Mouse (Mus musculus) gastrocnemius, adult 8-10 months (tissue): ENCODE results near the gene Dtnb. TPM values are rescaled to one million over a fixed set of nuclear protein-coding genes. Genes with fewer than 3 reads are reported as not detected.
A peak's percentile ranks its signal among the peaks of the same experiment; 100 is the strongest.

Experiments used
- DNase-seq, 2 experiments: peaks; one replicate each; pipeline ENCODE4 v3.0.0; 2022; ENCODE audit warnings: low spot score in 2 of 2
- total RNA-seq, 4 experiments: library from RNA; stranded (reverse); gene quantifications; 2 replicates each; pipeline ENCODE4 v1.2.4; 2022

Dtnb gene
- total RNA-seq, 4 experiments from 2014 or later, result 1.4 to 9.8 (median 5.4) TPM

DNA sequence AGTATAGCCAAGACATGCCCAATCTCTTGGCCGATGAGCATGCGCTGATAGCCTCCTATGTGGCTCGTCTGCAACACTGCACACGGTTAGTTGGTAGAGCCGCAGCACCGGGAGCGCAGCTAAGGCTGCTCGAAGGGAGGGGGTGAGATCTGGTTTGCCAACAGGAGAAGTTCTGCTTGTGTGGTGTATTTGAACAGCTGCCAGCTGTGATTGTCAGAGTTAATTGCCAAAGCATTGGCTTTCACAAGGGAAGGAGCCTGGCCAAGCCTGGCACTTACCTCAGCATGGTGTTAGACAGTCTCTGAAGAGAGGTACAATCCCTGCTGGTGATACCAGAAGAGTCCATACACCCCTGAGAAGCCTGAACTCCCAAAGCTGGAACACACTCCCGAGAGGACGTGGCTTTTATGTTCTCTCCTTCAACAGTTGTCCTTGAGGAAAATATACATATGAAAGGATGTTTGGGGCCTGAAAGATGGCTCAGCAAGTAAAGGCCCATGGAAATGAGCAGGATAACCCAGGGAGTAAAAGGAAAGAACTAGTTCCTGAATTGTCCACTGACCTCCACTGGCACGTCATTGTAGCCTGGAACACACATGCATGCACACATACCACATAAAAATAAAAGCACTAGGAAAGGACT, 160.6 kb downstream of the Dtnb start:
- DNase-seq, result no peak

DNA sequence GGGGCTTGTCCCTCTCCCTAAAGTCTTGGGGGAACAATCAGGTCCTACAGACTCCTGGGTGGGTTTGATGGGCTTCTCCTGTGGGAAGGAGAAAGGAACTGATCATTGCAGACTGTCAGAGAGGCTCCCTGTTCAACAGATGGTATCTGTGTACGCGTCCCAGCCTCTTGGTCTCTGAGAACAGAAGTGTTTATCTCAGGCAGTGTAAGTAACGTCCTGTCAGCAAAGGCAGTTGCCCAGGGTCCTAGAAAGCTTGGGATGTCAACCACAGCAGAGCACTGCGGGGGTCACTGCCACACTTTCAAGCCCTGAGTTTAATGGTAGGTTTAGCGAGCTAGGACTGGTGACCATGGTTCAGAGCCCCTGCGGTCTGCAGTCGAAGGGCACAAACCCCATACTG, 161.1 kb downstream of the Dtnb start:
- no peak for DNase-seq

DNA sequence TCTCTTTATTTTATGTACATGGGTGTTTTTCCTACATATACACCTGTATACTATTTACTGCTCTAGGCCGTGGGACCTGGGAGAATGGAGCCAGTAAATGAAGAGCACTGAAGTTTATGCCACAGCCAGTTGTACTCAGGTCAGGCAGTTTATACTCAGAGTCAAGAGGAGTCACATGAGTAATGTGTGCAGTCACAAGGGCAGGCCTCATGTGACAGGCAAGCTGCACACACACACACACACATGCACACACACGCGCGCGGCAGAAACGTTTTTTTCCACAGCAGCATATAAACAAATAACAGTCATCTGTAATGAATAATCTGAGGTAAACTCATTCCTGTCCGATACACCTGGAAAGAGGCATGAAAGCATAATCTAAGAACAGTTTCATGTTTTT, 164.8 kb downstream of the Dtnb start:
- DNase-seq, result no peak

DNA sequence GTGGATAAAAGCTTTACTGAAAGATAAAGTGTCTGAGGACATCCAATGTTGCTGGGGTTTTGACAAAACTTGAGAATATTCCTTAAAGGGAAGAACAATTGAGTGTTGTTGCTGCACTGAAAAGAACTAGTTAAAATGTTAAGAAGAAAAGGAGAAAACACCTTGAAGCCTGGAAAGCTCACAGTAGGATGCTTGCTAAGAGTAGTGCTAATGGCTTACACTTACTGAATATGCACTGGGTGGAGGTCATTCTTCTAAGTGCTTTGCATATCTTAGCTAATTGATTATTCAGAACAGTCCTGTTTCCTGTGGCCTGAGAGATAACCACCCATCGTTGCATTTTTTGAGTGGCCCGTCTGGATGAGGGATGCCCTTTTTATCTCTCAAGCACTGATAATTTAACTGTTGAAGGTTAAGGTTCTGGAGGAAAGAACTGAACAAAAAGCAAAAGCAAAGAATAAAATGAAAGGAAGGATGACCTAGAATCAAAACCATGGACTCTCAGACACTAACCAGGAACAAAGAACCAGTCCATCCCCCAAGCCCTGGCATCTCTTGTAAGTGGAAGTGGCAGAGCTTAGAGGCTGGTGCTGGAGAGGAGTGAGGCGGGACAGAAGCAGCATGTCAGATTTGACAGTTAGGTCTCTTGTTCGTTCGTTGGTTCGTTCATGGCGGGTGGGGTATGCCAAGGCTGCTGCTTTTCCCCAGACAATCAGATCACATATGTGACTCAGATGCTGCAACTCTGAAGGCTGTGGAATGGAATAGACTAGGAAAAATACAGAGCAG, 166.8 kb downstream of the Dtnb start:
- no peak for DNase-seq

DNA sequence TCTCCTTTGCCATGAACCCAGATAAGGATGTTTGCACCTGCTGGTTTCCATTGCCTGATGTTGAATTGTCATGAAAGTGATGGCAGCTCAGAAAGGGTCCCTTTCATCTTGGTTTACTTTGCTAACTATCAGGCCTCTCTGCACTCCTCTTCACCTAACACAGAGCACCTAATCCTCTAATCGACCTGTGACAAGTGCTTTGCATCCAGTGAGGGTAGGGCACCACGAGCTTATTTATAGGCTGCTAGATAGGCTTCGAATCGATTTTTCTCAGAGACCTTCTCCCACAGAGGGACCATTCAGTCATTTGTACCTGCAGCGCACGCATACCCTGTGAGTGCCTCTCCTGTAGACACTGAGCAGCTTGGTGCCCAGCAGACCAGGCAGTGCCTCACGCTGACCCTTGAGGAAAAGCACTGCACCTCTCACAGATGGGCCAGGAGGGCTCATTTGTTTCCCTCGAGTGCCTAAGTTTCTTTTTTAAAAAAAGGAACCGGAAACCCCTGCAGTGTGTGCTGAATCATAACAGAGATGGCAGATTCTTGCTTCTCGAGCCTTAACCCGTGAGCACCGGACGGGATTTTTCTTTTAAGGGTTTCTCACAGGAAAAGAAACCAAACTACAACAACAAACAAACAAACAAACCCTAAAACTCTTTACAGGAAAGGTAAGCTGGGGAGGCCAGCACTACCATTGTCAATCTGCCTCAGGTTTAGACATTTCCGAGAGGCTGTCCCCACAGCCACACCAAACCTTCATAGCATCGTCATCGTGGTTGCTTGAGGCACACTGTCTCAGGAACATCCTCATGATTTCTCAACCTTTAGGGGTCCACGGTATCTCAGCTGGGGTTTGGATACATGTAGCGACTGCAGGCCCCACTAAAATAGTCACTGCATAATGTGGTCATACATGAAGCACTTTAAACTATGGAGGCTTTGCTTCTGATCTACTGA, 167.8 kb downstream of the Dtnb start:
- DNase-seq, result no peak

DNA sequence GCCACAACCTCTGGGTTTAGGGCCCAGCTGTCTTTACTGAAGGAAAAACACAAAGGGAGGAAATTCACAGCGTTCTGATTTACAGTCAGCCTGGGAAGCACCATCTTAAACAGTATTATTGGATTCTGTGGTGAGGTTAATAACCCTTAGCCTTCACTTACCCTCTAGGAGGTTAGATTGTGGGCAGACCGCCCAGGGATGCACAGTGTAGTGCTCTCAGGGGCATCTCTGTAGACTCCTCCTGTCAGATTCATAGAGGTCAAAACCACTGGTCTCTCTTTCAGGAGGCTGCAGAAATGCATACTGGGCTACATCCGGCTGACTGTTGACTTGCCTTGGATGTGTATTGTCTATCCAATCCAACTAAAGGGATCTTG, 168.5 kb downstream of the Dtnb start:
- no peak for DNase-seq

DNA sequence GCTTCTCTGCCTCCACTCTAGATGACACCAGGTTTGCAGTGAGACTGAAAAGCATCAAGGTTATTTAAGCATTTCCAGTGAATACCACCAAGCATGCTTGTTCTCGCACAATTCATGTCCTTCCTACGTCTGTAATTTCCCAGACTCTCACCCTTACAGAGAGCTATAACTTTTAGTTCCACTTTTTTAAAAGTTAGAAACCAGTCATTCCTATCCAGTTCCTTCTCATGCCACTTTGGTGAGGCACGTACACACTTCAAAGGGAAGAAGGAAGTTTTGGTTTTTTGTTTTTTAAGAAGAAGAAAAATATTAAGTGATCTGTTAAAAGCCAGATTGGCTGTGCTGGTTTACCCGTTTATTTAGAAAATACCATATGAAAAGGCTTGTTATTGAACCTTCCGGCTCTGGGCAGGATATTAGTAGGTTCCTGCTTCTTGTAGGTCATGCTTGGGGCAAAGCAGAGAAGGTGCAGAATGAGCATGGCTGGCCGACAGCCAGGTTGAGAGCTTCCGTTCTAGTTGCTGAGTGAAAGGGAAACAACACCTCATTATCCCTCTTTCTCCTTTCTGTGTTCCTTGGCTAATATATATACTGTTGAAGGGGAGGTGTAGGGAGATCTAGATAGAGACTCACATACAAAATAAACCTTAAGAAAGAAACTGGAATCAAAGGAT, 173.4 kb downstream of the Dtnb start:
- no peak for DNase-seq

DNA sequence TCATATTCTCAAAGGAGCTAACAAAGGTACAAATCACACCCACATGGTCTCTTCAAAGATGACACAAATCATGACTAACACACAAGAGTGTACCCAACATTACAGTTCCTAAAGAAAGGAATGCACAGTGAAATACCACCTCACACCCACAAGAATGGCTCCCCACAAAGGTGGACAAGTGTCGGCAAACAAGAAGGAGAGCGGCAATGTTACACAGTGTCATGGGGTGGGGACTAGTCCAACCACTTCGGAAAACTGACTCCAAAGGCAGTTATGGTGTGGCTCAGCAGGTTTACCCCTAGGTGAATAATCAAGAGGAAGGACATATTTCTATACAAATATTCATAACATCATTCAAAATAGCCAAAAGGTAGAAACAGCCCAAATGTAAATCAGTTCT, 174.2 kb downstream of the Dtnb start:
- no peak for DNase-seq

DNA sequence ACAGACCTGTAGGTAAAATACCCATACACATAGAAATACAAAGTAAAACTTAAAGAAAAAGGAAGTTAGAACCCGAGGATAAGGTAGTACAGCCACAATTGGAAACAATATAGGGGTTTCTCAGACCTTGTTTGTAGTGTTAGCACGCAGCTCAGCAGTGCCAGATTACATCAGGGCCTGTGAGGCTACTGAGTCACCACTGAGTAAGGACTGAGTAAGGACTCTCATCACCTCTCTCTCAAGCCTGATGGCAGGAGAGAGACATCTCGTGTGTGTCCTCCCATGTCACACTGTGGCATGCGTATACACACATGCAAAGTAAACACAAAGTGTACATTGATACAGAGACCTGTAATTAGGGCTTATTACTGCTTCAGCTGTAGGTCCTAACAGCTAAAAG, 175.4 kb downstream of the Dtnb start:
- DNase-seq, result no peak

- no peak for DNase-seq
These were observed 183.3 kb downstream of the Dtnb start for GRCm38 (mm10) chr12:3755522-3755921.

DNA sequence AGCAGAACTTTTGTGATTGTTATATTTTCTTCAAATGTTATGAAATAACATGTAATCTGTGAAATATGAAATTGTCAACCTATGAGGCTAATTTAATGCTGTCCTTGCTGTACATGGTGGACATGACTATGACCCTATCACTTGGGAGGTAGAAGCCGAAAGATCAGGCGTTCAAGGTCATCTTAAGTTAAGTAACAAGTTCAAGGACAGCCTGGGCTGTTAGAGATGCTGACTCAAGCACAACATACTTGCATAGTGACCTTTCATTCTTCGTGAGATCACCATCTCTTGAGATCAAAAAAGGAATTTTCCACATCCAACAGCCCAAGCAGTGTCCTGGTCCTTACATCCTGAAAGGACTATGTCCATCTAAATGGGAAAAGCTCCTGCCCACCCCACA, 184.0 kb downstream of the Dtnb start:
- DNase-seq, result no peak

DNA sequence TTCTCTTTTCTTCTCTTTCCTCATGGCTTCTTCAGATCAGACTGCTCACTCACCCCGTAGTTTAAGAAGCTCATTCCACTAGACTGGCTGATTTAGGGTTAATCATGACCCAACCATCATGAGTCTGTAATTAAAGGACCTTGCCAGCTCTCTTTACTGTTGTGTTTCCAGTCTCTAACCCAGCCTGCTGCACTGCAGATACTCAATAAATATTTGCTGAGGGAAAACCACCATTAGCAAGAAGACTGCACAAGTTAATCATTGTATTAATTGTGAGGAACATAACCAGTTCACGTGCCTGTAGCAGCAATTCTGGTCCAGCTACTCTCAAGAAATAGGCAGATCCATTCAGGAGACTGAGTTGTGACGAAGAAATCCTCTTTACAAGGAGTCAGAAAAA, 185.9 kb downstream of the Dtnb start:
- DNase-seq, result no peak

DNA sequence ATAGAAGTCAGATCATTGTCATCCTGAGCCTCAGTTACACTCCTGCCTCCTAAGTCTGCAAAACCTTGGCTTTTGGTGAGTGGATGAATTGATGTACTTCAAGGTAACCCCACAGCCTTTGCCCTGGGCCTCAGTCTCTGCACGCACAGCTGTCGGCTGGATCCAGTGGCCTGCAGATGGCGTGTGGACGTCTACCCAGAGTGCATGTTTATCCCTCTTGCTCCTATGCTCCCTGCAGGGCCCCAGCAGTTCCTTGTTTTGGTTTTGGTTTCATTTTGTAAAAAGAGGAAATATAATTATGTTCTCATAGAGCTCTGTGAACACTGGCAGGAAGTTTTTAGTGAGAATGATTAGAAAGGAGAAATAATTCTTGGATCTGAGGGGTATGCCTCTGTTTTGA, 187.2 kb downstream of the Dtnb start:
- peak in 1 of 2 experiments; percentile 40 for DNase-seq

- DNase-seq, result no peak
These were observed 188.9 kb downstream of the Dtnb start for GRCm38 (mm10) chr12:3760876-3761590.

DNA sequence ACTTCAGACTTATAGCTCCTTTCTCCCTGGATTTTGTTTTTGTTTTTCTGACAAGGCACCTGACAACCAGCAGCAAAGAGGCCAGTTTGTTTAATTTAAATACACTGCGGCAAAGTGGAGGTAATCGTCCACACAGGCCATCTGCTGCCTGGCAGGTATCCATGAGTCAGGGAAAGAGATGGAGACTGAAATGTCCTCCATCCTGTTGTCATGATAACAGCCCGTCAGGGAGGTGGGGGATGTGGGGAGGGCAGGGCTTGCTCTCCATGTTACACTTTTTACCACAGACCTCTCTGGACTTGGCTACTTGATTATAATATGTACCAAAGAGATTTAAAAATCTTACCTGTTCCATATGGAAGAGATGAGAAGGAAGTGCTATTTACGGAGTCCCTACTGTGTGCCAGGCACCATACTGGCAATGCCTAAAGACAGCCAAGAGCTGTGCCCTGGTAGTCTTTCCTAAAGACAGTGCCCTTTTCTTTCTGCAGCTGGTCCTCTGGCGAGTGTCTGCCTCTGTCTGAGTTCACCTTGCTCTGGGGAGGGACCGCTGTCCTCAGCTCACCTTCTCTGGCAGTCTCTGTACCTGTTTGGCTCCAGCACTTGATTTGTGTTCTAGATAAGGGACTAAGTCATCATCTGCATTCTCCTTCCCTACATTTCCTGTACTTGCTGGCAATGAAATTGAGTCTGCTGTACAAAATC, 189.6 kb downstream of the Dtnb start:
- DNase-seq, result no peak

- peak; percentile 25 to 42 for DNase-seq
These were observed 192.1 kb downstream of the Dtnb start for GRCm38 (mm10) chr12:3764191-3764804.

- no peak for DNase-seq
These were observed 195.2 kb downstream of the Dtnb start for GRCm38 (mm10) chr12:3767360-3767759.

GRCm38 (mm10) chr12:3768391-3768790, 196.2 kb downstream of the Dtnb start:
- no peak for DNase-seq

DNA sequence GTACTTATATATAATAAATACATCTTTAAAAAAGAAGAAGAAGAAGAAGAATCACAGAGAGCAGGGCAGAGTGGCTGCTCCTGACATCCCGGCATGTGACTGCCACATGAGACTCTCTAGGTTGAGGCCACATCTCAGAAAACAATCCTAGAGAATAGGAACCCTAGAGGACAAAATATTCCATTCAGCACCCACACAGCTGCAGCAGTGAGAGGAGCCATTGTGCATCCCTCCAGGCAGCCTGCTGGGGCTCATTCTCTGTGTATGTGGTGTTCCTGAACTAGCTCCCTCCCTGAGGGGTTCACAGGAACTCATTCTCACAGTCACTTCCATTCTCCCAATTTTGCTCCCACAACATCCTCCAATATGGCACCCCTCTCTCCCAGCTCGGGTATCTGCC, 198.4 kb downstream of the Dtnb start:
- DNase-seq, result no peak

DNA sequence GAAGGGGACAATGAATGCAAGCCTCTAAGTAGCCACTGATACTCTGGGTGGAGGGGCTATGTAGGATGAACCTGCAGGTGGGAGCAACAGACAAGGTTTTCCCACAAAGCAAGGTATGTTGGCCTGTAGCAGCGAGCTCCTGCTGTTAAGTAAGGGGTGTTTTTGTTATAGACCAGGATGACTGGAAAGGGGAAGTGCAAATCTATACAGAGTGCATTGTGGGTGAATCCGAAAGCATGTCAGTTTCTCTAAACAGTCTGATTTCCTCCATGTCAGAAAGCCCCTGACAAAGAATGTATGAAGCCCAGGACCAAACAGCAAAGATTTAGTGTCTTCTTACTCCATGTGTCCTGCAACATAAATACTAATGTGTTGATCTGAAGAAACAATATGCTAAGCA, 198.9 kb downstream of the Dtnb start:
- no peak for DNase-seq
